Mouse (Mus musculus) heart, embryonic 11.5 days (tissue): ENCODE measurements around the gene Srgn. TPM values are rescaled to one million over a fixed set of nuclear protein-coding genes. Genes with fewer than 3 reads are reported as not detected.

Experiments
- ATAC-seq: fragments of 200-750 bp; cut with Nextera tagmentation; replicated peaks from 2 replicates; pipeline ENCODE4 v1.8.0; 2017; ENCODE audit warnings: moderate library complexity; ENCODE audit not compliant: insufficient number of reproducible peaks, low FRiP score, low TSS enrichment
- H3K27ac ChIP-seq: fragments of 300-500 bp; sonication (generic); 2 replicates; pipeline ENCODE4 v1.5.1; 2014; ENCODE audit warnings: mild to moderate bottlenecking, low read depth, low read length
- H3K27me3 ChIP-seq: fragments of 300-500 bp; sonication (generic); 2 replicates; pipeline ENCODE4 v1.6.1; 2014; ENCODE audit warnings: mild to moderate bottlenecking, low read length, mixed read lengths; ENCODE audit not compliant: control insufficient read depth, insufficient read depth
- H3K36me3 ChIP-seq: fragments of 300-500 bp; sonication (generic); 2 replicates; pipeline ENCODE4 v1.6.1; 2014; ENCODE audit warnings: mild to moderate bottlenecking, low read length, moderate library complexity, mixed read lengths; ENCODE audit not compliant: control insufficient read depth, insufficient read depth
- H3K4me1 ChIP-seq: fragments of 300-500 bp; sonication (generic); 2 replicates; pipeline ENCODE4 v1.6.1; 2014; ENCODE audit warnings: low read length; ENCODE audit not compliant: control insufficient read depth, insufficient read depth
- H3K4me2 ChIP-seq: fragments of 300-500 bp; sonication (generic); 2 replicates; pipeline ENCODE4 v1.6.1; 2014; ENCODE audit warnings: mild to moderate bottlenecking, moderate library complexity
- H3K4me3 ChIP-seq: fragments of 300-500 bp; sonication (generic); 2 replicates; pipeline ENCODE4 v1.5.1; 2014; ENCODE audit warnings: low read depth, low read length
- H3K9ac ChIP-seq: fragments of 300-500 bp; sonication (generic); 2 replicates; pipeline ENCODE4 v1.6.1; 2014; ENCODE audit warnings: mild to moderate bottlenecking, low read depth, low read length, moderate library complexity
- H3K9me3 ChIP-seq: fragments of 300-500 bp; sonication (generic); replicated peaks from 2 replicates; pipeline ENCODE4 v1.6.1; 2016; ENCODE audit warnings: low read length; ENCODE audit not compliant: control insufficient read depth
- WGBS: fragments of 180-500 bp; shearing (Covaris S2); extraction: QIAGEN DNeasy Blood & Tissue Kit; methylation state at CpG from one replicate; pipeline ENCODE4 v1.1.7; 2014; ENCODE audit not compliant: insufficient replicate concordance; 5-methylcytosine and 5-hydroxymethylcytosine counted together
- polyA plus RNA-seq: library from polyadenylated mRNA; unstranded; fragments of >200 nt; fragmentation: Nextera tagmentation; extraction: Ambion mirVana; gene quantifications from 2 replicates; pipeline ENCODE4 v1.2.1, GENCODE M21; 2014

Srgn gene
- polyA plus RNA-seq, result 6.7 and 9.1 TPM in 2 replicates

GRCm38 (mm10) chr10:62527351-62527750 is at the start of gene Srgn:
Gene Srgn, minus strand, starts transcription at chr10:62527451.
- WGBS, result 84% methylated on average over 14 of the region's 14 CpGs
- no peak within 1 kb of the TSS for H3K4me2 ChIP-seq
- H3K36me3 ChIP-seq, result no peaks in the 10 kb centered on the region
- H3K4me3 ChIP-seq, result no peak within 1 kb of the TSS
- H3K27ac ChIP-seq, result no peak within 1 kb of the TSS
- H3K9me3 ChIP-seq, result no peaks in the 10 kb centered on the region
- ATAC-seq, result no peak
- no peak within 1 kb of the TSS for H3K9ac ChIP-seq
- 0 out of 2 replicates have a peak, but pooled peaks cover 2% of the 10 kb centered on the region for H3K27me3 ChIP-seq
- no peaks in the 10 kb centered on the region for H3K4me1 ChIP-seq

GRCm38 (mm10) chr10:62575001-62575400 is 47.8 kb upstream of the Srgn start:
- peaks cover 5% of the 10 kb centered on the region; the same call in 1 of the 2 replicates for H3K4me1 ChIP-seq
- no peaks in the 10 kb centered on the region for H3K27me3 ChIP-seq
- WGBS, result 86% methylated on average over 13 of the region's 13 CpGs
- no peak overlapping the region for H3K27ac ChIP-seq
- H3K9ac ChIP-seq, result no peak overlapping the region
- no peaks in the 10 kb centered on the region for H3K9me3 ChIP-seq
- ATAC-seq, result no peak
- peaks cover 4% of the 10 kb centered on the region; the same call in 1 of the 2 replicates for H3K36me3 ChIP-seq
- no peak overlapping the region for H3K4me3 ChIP-seq
- no peak overlapping the region for H3K4me2 ChIP-seq

GRCm38 (mm10) chr10:62570126-62570871 is 43.0 kb upstream of the Srgn start:
- Histone ChIP-seq H3K36me3 (peaks cover 19% of the 10 kb centered on the region), H3K27me3 (no peaks in the 10 kb centered on the region), H3K4me1 (no peaks in the 10 kb centered on the region), H3K4me2 (no peak overlapping the region), H3K27ac (no peak overlapping the region), H3K9ac (no peak overlapping the region), H3K9me3 (no peaks in the 10 kb centered on the region), H3K4me3 (no peak overlapping the region)
- 93% methylated on average over 7 of the region's 7 CpGs for WGBS
- ATAC-seq, result no peak

- H3K4me1 ChIP-seq, result no peaks in the 10 kb centered on the region
- peaks cover 22% of the 10 kb centered on the region for H3K36me3 ChIP-seq
- no peak overlapping the region for H3K4me3 ChIP-seq
- no peak overlapping the region for H3K9ac ChIP-seq
- no peak overlapping the region for H3K4me2 ChIP-seq
- ATAC-seq, result no peak
- no peak overlapping the region for H3K27ac ChIP-seq
- no peaks in the 10 kb centered on the region for H3K9me3 ChIP-seq
- 70% methylated on average over 4 of the region's 4 CpGs for WGBS
- no peaks in the 10 kb centered on the region for H3K27me3 ChIP-seq
Measured at GRCm38 (mm10) chr10:62568861-62569260, 41.6 kb upstream of the Srgn start.

GRCm38 (mm10) chr10:62557736-62558135 is 30.5 kb upstream of the Srgn start:
- no peak for ATAC-seq
- 90% methylated on average over 1 of the region's 1 CpGs for WGBS
- H3K36me3 ChIP-seq, result peaks cover 12% of the 10 kb centered on the region

GRCm38 (mm10) chr10:62556558-62556901 is 29.3 kb upstream of the Srgn start:
- no peak for ATAC-seq
- no peak overlapping the region for H3K9ac ChIP-seq
- H3K27me3 ChIP-seq, result no peaks in the 10 kb centered on the region
- H3K4me1 ChIP-seq, result no peaks in the 10 kb centered on the region
- 85% methylated on average over 6 of the region's 6 CpGs for WGBS
- H3K4me3 ChIP-seq, result no peak overlapping the region
- H3K4me2 ChIP-seq, result no peak overlapping the region
- no peaks in the 10 kb centered on the region for H3K9me3 ChIP-seq
- no peak overlapping the region for H3K27ac ChIP-seq
- peaks cover 9% of the 10 kb centered on the region for H3K36me3 ChIP-seq

More at GRCm38 (mm10) chr10:62557736-62558135, 30.5 kb upstream of the Srgn start:
- no peaks in the 10 kb centered on the region for H3K9me3 ChIP-seq
- no peak overlapping the region for H3K4me2 ChIP-seq
- no peak overlapping the region for H3K27ac ChIP-seq
- H3K4me3 ChIP-seq, result no peak overlapping the region
- H3K4me1 ChIP-seq, result no peaks in the 10 kb centered on the region
- H3K9ac ChIP-seq, result no peak overlapping the region
- H3K27me3 ChIP-seq, result no peaks in the 10 kb centered on the region

- Histone ChIP-seq H3K9me3 (no peaks in the 10 kb centered on the region), H3K27ac (no peak overlapping the region), H3K4me3 (no peak overlapping the region), H3K4me2 (no peak overlapping the region), H3K36me3 (peaks cover 8% of the 10 kb centered on the region), H3K4me1 (no peaks in the 10 kb centered on the region), H3K9ac (no peak overlapping the region), H3K27me3 (no peaks in the 10 kb centered on the region)
- WGBS, result 73% methylated on average over 11 of the region's 11 CpGs
- ATAC-seq, result no peak
Measured at GRCm38 (mm10) chr10:62555705-62556557, 28.7 kb upstream of the Srgn start.

GRCm38 (mm10) chr10:62553611-62554091 is 26.4 kb upstream of the Srgn start:
- Histone ChIP-seq H3K4me2 (no peak overlapping the region), H3K4me1 (no peaks in the 10 kb centered on the region), H3K9ac (no peak overlapping the region), H3K36me3 (0 out of 2 replicates have a peak, but pooled peaks cover 2% of the 10 kb centered on the region), H3K4me3 (no peak overlapping the region), H3K27ac (no peak overlapping the region), H3K9me3 (no peaks in the 10 kb centered on the region), H3K27me3 (no peaks in the 10 kb centered on the region)
- WGBS, result 61% methylated on average over 12 of the region's 12 CpGs
- ATAC-seq, result no peak
